Mouse (Mus musculus) ES-Bruce4 (cell line): ENCODE data around the gene Klhl9. TPM values are rescaled to one million over a fixed set of nuclear protein-coding genes. Genes with fewer than 3 reads are reported as not detected.

ENCODE experiments used
- H3K27ac ChIP-seq: 2 replicates; pipeline ENCODE4 v1.5.1; 2012; ENCODE audit warnings: low read length, inconsistent platforms; ENCODE audit not compliant: insufficient read depth
- H3K27me3 ChIP-seq: 2 replicates; pipeline ENCODE4 v1.6.1; 2012; ENCODE audit warnings: mild to moderate bottlenecking, low read length, inconsistent platforms; ENCODE audit not compliant: control insufficient read depth, poor library complexity, insufficient read depth, severe bottlenecking
- H3K36me3 ChIP-seq: 2 replicates; pipeline ENCODE4 v1.6.1; 2012; ENCODE audit warnings: inconsistent platforms, mild to moderate bottlenecking, low read length, moderate library complexity; ENCODE audit not compliant: control insufficient read depth, poor library complexity, insufficient read depth, severe bottlenecking
- H3K4me1 ChIP-seq: one replicate; pipeline ENCODE4 v1.8.1; 2011; ENCODE audit warnings: low read length; ENCODE audit not compliant: control insufficient read depth, insufficient read depth
- H3K4me3 ChIP-seq: 2 replicates; pipeline ENCODE4 v1.5.1; 2011; ENCODE audit warnings: low read depth, mild to moderate bottlenecking, low read length
- H3K9ac ChIP-seq: 2 replicates; pipeline ENCODE4 v1.6.1; 2012; ENCODE audit warnings: low read depth, mild to moderate bottlenecking, inconsistent platforms; ENCODE audit not compliant: poor library complexity, severe bottlenecking
- H3K9me3 ChIP-seq: replicated peaks from 2 replicates; pipeline ENCODE4 v1.6.1; 2012; ENCODE audit warnings: mild to moderate bottlenecking, low read length, inconsistent platforms; ENCODE audit not compliant: control insufficient read depth, poor library complexity, insufficient read depth, severe bottlenecking
- CTCF ChIP-seq: IDR thresholded peaks from one replicate; pipeline ENCODE4 v1.8.1; 2011; ENCODE audit warnings: low read depth, low read length
- EP300 ChIP-seq: IDR thresholded peaks from 2 replicates; pipeline ENCODE4 v1.6.1; 2011; ENCODE audit warnings: low read depth, low read length; ENCODE audit not compliant: insufficient read depth
- POLR2A ChIP-seq: IDR thresholded peaks from one replicate; pipeline ENCODE4 v1.8.1; 2011; ENCODE audit warnings: low read length; ENCODE audit not compliant: insufficient read depth
- polyA plus RNA-seq: library from polyadenylated mRNA; stranded (reverse); fragments of >200 nt; gene quantifications from 2 replicates; pipeline ENCODE4 v1.2.4, GENCODE M21; 2011; ENCODE audit warnings: low read depth; ENCODE audit not compliant: missing spikeins, insufficient read depth, insufficient read length

Gene Klhl9
- polyA plus RNA-seq, 1 experiment = 83.1 TPM

DNA sequence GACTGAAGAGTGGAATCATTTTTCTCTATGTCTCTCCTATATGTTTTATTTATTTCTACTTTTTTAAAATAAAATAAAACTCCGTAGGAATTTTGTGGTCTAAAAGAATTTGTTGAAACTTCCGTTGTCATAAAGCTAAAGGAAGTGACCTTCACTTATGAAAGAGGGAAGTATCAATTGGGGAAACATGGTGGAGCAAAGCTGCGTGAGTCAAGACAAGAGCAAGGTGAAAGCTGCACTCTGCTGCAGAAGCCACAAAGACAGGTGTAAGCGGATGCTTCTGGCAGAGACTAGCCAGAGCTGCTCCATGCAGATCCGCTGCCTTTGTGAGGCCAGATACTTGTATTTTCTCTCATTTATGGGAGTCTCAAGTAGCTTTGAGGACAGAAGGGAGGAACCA is 23.5 kb downstream of the Klhl9 start:
- Histone ChIP-seq H3K27ac (no peak overlapping the region), H3K4me3 (no peak overlapping the region), H3K27me3 (no peaks in the 10 kb centered on the region), H3K9ac (no peak overlapping the region), H3K36me3 (no peaks in the 10 kb centered on the region), H3K4me1 (peaks cover 3% of the 10 kb centered on the region), H3K9me3 (no peaks in the 10 kb centered on the region)
- no peak for TF ChIP-seq CTCF

DNA sequence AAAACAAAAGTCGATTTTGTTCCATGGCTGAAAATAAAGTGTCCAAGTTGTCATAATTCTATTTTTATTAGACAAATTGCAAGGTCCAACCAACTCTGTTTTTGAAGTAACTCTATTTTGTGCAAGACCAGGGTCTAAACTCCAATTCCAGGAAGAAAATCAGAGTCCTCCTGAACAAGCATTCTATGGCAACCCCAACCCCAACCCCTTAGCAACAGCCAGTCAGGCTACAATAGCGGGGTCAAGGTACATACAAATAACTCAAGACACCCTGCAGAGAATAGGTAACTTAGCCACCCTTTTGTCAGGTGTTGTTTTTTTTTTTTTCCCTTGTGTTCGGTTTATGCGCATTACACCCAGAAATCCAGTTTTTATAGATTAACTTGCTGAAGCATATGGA is 24.5 kb downstream of the Klhl9 start:
- no peak overlapping the region for H3K4me3 ChIP-seq

DNA sequence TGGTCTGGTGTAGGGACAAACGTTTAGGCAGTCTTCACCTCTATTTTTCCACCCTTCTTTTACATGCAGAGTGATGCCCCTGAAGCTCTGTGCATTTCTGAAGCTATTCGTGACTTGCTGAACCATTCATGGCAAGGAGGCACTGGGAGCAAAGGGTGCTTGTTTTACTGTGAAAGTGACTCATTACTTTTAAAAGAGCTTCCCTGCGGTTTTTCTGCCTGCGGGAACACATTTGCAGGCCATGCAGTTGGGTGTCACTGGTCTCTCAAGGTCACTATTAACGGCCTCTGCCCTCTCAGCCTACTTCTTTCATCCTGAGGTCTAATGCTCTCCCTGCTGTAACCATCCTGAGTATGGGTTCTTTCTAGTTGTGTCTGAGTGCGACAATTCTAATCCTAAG is 25.2 kb downstream of the Klhl9 start:
- no peaks in the 10 kb centered on the region; the same call in 1 of the 2 replicates for H3K27me3 ChIP-seq
- no peaks in the 10 kb centered on the region for H3K4me1 ChIP-seq
- H3K4me3 ChIP-seq = no peak overlapping the region
- TF ChIP-seq POLR2A = no peak
- TF ChIP-seq CTCF = no peak
- no peak for TF ChIP-seq EP300
- H3K9me3 ChIP-seq = no peaks in the 10 kb centered on the region
- no peak overlapping the region for H3K27ac ChIP-seq
- H3K9ac ChIP-seq = no peak overlapping the region
- no peaks in the 10 kb centered on the region for H3K36me3 ChIP-seq

More for the DNA sequence above, 24.5 kb downstream of the Klhl9 start:
- Histone ChIP-seq H3K27me3 (no peaks in the 10 kb centered on the region; the same call in 1 of the 2 replicates), H3K4me1 (peaks cover 3% of the 10 kb centered on the region), H3K36me3 (no peaks in the 10 kb centered on the region), H3K9ac (no peak overlapping the region), H3K9me3 (no peaks in the 10 kb centered on the region), H3K27ac (no peak overlapping the region)
- TF ChIP-seq CTCF (no peak), EP300 (no peak), POLR2A (no peak)

DNA sequence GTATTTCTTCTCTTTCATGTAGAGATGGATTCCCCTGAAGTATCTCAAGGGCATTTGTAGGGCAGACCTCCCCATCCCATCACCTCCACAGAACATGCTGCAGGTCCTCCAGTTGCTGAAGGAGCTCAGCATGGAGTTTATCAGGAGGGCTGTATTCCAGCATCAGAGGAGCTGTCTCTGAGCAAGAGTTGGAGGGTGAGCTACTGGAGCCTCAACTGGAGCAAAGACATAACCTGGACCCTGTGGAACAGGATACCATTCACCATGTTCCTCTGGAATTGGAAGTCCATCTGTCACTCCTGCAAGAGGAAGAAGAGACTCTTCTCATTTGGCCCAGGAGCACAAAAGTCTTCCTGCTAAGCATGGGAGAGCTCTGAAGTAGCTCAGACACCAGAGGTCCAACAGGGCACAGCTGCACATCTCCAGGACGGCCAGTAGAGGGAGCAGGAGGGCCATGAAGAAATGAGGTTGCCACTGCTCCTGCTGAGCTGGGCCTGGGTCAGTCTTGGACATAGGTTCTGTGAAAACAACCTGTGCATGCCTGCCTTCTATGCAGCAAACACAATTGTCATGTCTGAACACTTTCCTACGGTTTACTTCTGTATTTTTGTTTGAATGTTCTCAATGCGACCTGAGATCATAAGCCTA is 25.9 kb downstream of the Klhl9 start:
- Histone ChIP-seq H3K4me1 (no peaks in the 10 kb centered on the region), H3K9ac (no peak overlapping the region), H3K9me3 (no peaks in the 10 kb centered on the region), H3K27ac (no peak overlapping the region), H3K4me3 (no peak overlapping the region), H3K36me3 (no peaks in the 10 kb centered on the region), H3K27me3 (no peaks in the 10 kb centered on the region; the same call in 1 of the 2 replicates)
- TF ChIP-seq POLR2A = no peak
- peak; percentile 98 for TF ChIP-seq CTCF
- TF ChIP-seq EP300 = 0 out of 2 replicates have a peak, but pooled peaks have one; percentile 18

DNA sequence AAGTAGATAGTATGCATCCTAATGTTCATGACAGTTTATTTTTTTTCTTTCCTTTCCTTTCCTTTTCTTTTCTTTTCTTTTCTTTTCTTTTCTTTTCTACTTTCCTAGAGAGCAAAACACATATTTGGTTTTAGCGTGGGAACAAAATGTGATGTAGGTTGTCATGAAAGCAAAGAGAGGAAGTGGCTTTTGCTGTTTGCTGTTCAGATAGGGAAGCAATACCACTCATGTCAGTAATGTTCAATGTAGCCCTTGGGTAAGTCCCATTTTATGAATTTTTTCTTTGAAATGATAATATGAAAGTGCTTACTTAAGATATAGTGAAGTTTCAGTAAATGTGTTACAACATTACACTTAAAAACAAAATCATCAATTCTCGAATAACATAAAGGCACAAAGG is 28.9 kb downstream of the Klhl9 start:
- no peaks in the 10 kb centered on the region for H3K36me3 ChIP-seq

DNA sequence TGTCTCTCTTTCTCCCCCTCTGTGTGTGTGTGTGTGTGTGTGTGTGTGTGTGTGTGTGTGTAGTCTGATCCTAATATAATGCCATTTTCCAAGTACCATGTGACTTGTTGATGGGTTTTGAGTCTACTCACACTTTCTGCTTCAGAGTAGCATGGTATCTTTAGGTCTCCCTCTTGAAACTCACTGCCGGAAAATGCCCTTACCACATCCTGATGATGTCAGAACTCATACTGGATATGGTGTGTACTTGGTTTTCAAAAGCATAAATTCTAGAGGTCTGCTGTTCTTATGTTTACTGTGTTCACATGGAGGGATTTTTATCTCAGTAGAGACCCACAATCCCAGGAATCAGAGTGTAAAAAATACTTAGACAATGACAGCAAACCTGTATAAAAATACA is 29.7 kb downstream of the Klhl9 start:
- Histone ChIP-seq H3K27me3 (no peaks in the 10 kb centered on the region; the same call in 1 of the 2 replicates), H3K9ac (no peak overlapping the region), H3K27ac (no peak overlapping the region), H3K4me1 (no peaks in the 10 kb centered on the region), H3K4me3 (no peak overlapping the region), H3K36me3 (no peaks in the 10 kb centered on the region), H3K9me3 (no peaks in the 10 kb centered on the region; the same call in 1 of the 2 replicates)
- TF ChIP-seq CTCF (no peak), EP300 (no peak), POLR2A (no peak)

More for the DNA sequence above, 28.9 kb downstream of the Klhl9 start:
- no peak overlapping the region for H3K27ac ChIP-seq
- H3K4me1 ChIP-seq = no peaks in the 10 kb centered on the region
- TF ChIP-seq CTCF = no peak
- TF ChIP-seq EP300 = no peak
- no peak for TF ChIP-seq POLR2A
- H3K9me3 ChIP-seq = no peaks in the 10 kb centered on the region; the same call in 1 of the 2 replicates
- H3K4me3 ChIP-seq = no peak overlapping the region
- H3K9ac ChIP-seq = no peak overlapping the region
- no peaks in the 10 kb centered on the region; the same call in 1 of the 2 replicates for H3K27me3 ChIP-seq
